Mouse (Mus musculus) intestine, embryonic 14.5 days (tissue): ENCODE results near the gene Tm6sf2. TPM values are rescaled to one million over a fixed set of nuclear protein-coding genes. Genes with fewer than 3 reads are reported as not detected.
A peak's percentile ranks its signal among the peaks of the same experiment; 100 is the strongest.
"Not testable (repeated sequence)": the region's sequence is repeated elsewhere in the genome, so short reads cannot be mapped to it uniquely, and the experiment has no call there.

Experiments
- ATAC-seq: fragments of 200-750 bp; cut with Nextera tagmentation; replicated peaks from 2 replicates; pipeline ENCODE4 v1.8.0; 2017; ENCODE audit warnings: low read depth, moderate number of reproducible peaks, moderate TSS enrichment, moderate library complexity; ENCODE audit not compliant: low FRiP score, low TSS enrichment
- DNase-seq: peaks from one replicate; pipeline ENCODE4 v3.0.0-alpha.2; 2018; ENCODE audit warnings: low spot score
- H3K27ac ChIP-seq: fragments of 300-500 bp; sonication (generic); 2 replicates; pipeline ENCODE4 v1.5.1; 2014; ENCODE audit warnings: low read depth, mild to moderate bottlenecking, control low read depth
- H3K27me3 ChIP-seq: fragments of 300-500 bp; sonication (generic); replicated peaks from 2 replicates; pipeline ENCODE4 v1.6.1; 2014; ENCODE audit warnings: low read length, control low read depth; ENCODE audit not compliant: control insufficient read depth, insufficient read depth
- H3K36me3 ChIP-seq: fragments of 300-500 bp; sonication (generic); 2 replicates; pipeline ENCODE4 v1.6.1; 2014; ENCODE audit warnings: low read length, control low read depth; ENCODE audit not compliant: control insufficient read depth, insufficient read depth
- H3K4me1 ChIP-seq: fragments of 300-500 bp; sonication (generic); replicated peaks from 2 replicates; pipeline ENCODE4 v1.6.1; 2014; ENCODE audit warnings: low read length, control low read depth, mixed read lengths; ENCODE audit not compliant: control insufficient read depth, insufficient read depth
- H3K4me2 ChIP-seq: fragments of 300-500 bp; sonication (generic); 2 replicates; pipeline ENCODE4 v1.6.1; 2014; ENCODE audit warnings: low read length
- H3K4me3 ChIP-seq: fragments of 300-500 bp; sonication (generic); 2 replicates; pipeline ENCODE4 v1.5.1; 2014; ENCODE audit warnings: low read depth, low read length, control low read depth, mixed read lengths
- H3K9ac ChIP-seq: fragments of 300-500 bp; sonication (generic); 2 replicates; pipeline ENCODE4 v1.6.1; 2014; ENCODE audit warnings: mild to moderate bottlenecking, low read length
- H3K9me3 ChIP-seq: fragments of 300-500 bp; sonication (generic); 2 replicates; pipeline ENCODE4 v1.6.1; 2016; ENCODE audit warnings: low read length, control low read depth; ENCODE audit not compliant: control insufficient read depth
- WGBS: fragments of 180-500 bp; shearing (Covaris S2); extraction: QIAGEN DNeasy Blood & Tissue Kit; methylation state at CpG from one replicate; pipeline ENCODE4 v1.1.7; 2014; 5-methylcytosine and 5-hydroxymethylcytosine counted together
- polyA plus RNA-seq: library from polyadenylated mRNA; unstranded; fragments of >200 nt; fragmentation: Nextera tagmentation; extraction: Ambion mirVana; gene quantifications from 2 replicates; pipeline ENCODE4 v1.2.1, GENCODE M21; 2014

Tm6sf2 gene
- polyA plus RNA-seq, 1 experiment from 2014 or later: 3.0 TPM

GRCm38 (mm10) chr8:70049662-70050061 lies 23.1 kb upstream of the Tm6sf2 start:
- Histone ChIP-seq H3K4me3 (no peak overlapping the region), H3K27ac (no peak overlapping the region), H3K9me3 (no peaks in the 10 kb centered on the region), H3K4me2 (no peak overlapping the region), H3K4me1 (0 out of 2 replicates have a peak, but pooled peaks cover 4% of the 10 kb centered on the region), H3K36me3 (peaks cover 50% of the 10 kb centered on the region), H3K9ac (no peak overlapping the region), H3K27me3 (no peaks in the 10 kb centered on the region)
- DNase-seq: no peak
- ATAC-seq: no peak

GRCm38 (mm10) chr8:70050434-70050833 lies 22.3 kb upstream of the Tm6sf2 start:
- WGBS: 94% methylated on average over 5 of the region's 5 CpGs
- H3K36me3 ChIP-seq: peaks cover 57% of the 10 kb centered on the region
- ATAC-seq, H3K9ac ChIP-seq, H3K4me3 ChIP-seq, H3K4me2 ChIP-seq, DNase-seq, H3K9me3 ChIP-seq, H3K27me3 ChIP-seq, H3K27ac ChIP-seq, H3K4me1 ChIP-seq: not testable (repeated sequence)

GRCm38 (mm10) chr8:70057721-70058120 lies 15.0 kb upstream of the Tm6sf2 start:
- peaks cover 84% of the 10 kb centered on the region for H3K36me3 ChIP-seq
- no peak overlapping the region for H3K4me3 ChIP-seq
- no peaks in the 10 kb centered on the region for H3K9me3 ChIP-seq
- no peak overlapping the region for H3K9ac ChIP-seq
- H3K4me2 ChIP-seq: no peak overlapping the region
- DNase-seq: no peak
- 92% methylated on average over 1 of the region's 1 CpGs for WGBS
- no peaks in the 10 kb centered on the region for H3K27me3 ChIP-seq
- H3K27ac ChIP-seq: no peak overlapping the region
- no peak for ATAC-seq
- no peaks in the 10 kb centered on the region for H3K4me1 ChIP-seq

GRCm38 (mm10) chr8:70071836-70072440 lies 786 bp upstream of the Tm6sf2 start:
- peak; percentile 41 for ATAC-seq
- Histone ChIP-seq H3K27me3 (no peaks in the 10 kb centered on the region), H3K9me3 (no peaks in the 10 kb centered on the region), H3K27ac (no peak overlapping the region), H3K9ac (no peak overlapping the region), H3K4me3 (no peak overlapping the region), H3K36me3 (peaks cover 47% of the 10 kb centered on the region), H3K4me1 (peaks cover 8% of the 10 kb centered on the region; the same call in 1 of the 2 replicates), H3K4me2 (peak overlapping the region; percentile 45; the same call in 1 of the 2 replicates)
- WGBS: 67% methylated on average over 2 of the region's 2 CpGs
- DNase-seq: no peak

GRCm38 (mm10) chr8:70073120-70073519 lies 396 bp downstream of the Tm6sf2 start:
- Histone ChIP-seq H3K9ac (no peak overlapping the region), H3K4me2 (peak overlapping the region; percentile 45), H3K27me3 (no peaks in the 10 kb centered on the region), H3K9me3 (no peaks in the 10 kb centered on the region), H3K4me3 (0 out of 2 replicates have a peak overlapping the region, but pooled peaks have one; percentile 10), H3K4me1 (peaks cover 8% of the 10 kb centered on the region; the same call in 1 of the 2 replicates), H3K36me3 (peaks cover 37% of the 10 kb centered on the region), H3K27ac (no peak overlapping the region)
- WGBS: 59% methylated on average over 8 of the region's 8 CpGs
- DNase-seq: no peak
- no peak for ATAC-seq

- Histone ChIP-seq H3K9ac (no peak overlapping the region), H3K4me3 (no peak overlapping the region), H3K27ac (no peak overlapping the region), H3K36me3 (peaks cover 31% of the 10 kb centered on the region), H3K9me3 (no peaks in the 10 kb centered on the region), H3K27me3 (no peaks in the 10 kb centered on the region), H3K4me2 (no peak overlapping the region), H3K4me1 (peaks cover 8% of the 10 kb centered on the region; the same call in 1 of the 2 replicates)
- WGBS: 72% methylated on average over 1 of the region's 1 CpGs
- no peak for DNase-seq
- ATAC-seq: no peak
Observed at GRCm38 (mm10) chr8:70073682-70074081, 958 bp downstream of the Tm6sf2 start.

- H3K4me1 ChIP-seq: peaks cover 5% of the 10 kb centered on the region; the same call in 1 of the 2 replicates
- no peak overlapping the region for H3K4me3 ChIP-seq
- 75% methylated on average over 2 of the region's 2 CpGs for WGBS
- H3K27me3 ChIP-seq: peaks cover 50% of the 10 kb centered on the region
- H3K9ac ChIP-seq: no peak overlapping the region
- no peak for DNase-seq
- H3K4me2 ChIP-seq: no peak overlapping the region
- no peak for ATAC-seq
- H3K36me3 ChIP-seq: no peaks in the 10 kb centered on the region
- H3K27ac ChIP-seq: no peak overlapping the region
- H3K9me3 ChIP-seq: no peaks in the 10 kb centered on the region
Observed at GRCm38 (mm10) chr8:70081976-70082375, 9.3 kb downstream of the Tm6sf2 start.

- H3K9ac ChIP-seq: no peak within 1 kb of the TSS
- H3K27me3 ChIP-seq: peaks cover 63% of the 10 kb centered on the region
- no peaks in the 10 kb centered on the region for H3K9me3 ChIP-seq
- under 1% methylated on average over 26 of the region's 26 CpGs for WGBS
- H3K4me1 ChIP-seq: peaks cover 7% of the 10 kb centered on the region; the same call in 1 of the 2 replicates
- no peak for ATAC-seq
- H3K27ac ChIP-seq: no peak within 1 kb of the TSS
- H3K4me2 ChIP-seq: peak within 1 kb of the TSS; percentile 52
- H3K36me3 ChIP-seq: no peaks in the 10 kb centered on the region
- peak within 1 kb of the TSS; percentile 30 for H3K4me3 ChIP-seq
- peak; percentile 60 for DNase-seq
Observed at GRCm38 (mm10) chr8:70083285-70083684, 10.6 kb downstream of the Tm6sf2 start, which contains the start of gene Hapln4. Gene Hapln4 (plus strand): TSS chr8:70083457.
